14 mouse cellular contexts compared by ENCODE assay signal in genomic region chr6:120055666-120056540, GRCm38 (mm10). TPM values are rescaled to one million over a fixed set of nuclear protein-coding genes. Genes with fewer than 3 reads are reported as not detected.
DNase-seq lines count a peak whose midpoint lies in the region; ATAC-seq lines count a peak whose summit lies in the region.
"Had no signal": no experiment of that assay in that cellular context is flagged by ENCODE, and none has a peak within 500 bp of the region (broad histone marks: within the 10 kb centered on the region; RNA-seq: fewer than 3 reads in every experiment).

No protein-coding gene starts in this region.

- H3K4me1 ChIP-seq in heart, embryonic 10.5 days: no peaks in the 10 kb centered on the region
- H3K4me1 ChIP-seq in neural tube, embryonic 15.5 days: no peaks in the 10 kb centered on the region

- H3K4me2 ChIP-seq in neural tube, embryonic 15.5 days: no peak overlapping the region
- H3K4me2 ChIP-seq: heart, embryonic 13.5 days had no signal

- no peaks in the 10 kb centered on the region for H3K9me3 ChIP-seq in heart, embryonic 10.5 days
- H3K9me3 ChIP-seq in neural tube, embryonic 15.5 days (replicated peaks): no peaks in the 10 kb centered on the region

- H3K9ac ChIP-seq in neural tube, embryonic 15.5 days (replicated peaks): no peak overlapping the region
- H3K9ac ChIP-seq: heart, embryonic 13.5 days had no signal

- peak; percentile 82 for ATAC-seq in inflammation-experienced regulatory T-cells, adult 6 months
- ATAC-seq in neural tube, embryonic 15.5 days (ENCODE audit: low FRiP score): no peak

- DNase-seq in heart, adult 11 months: peak; percentile 95
- DNase-seq in heart, embryonic 10.5 days (ENCODE audit: low spot score): no peak
- DNase-seq in spleen, postnatal 36 days (ENCODE audit: low spot score in 2 of 2): peak; percentile 53 to 64
- no peak for DNase-seq in spleen, postnatal 14 days (ENCODE audit: low spot score in 2 of 2)
- DNase-seq in ovary, adult 18-20 months (ENCODE audit: low spot score): no peak
- DNase-seq in left cerebral cortex, adult 9 months (ENCODE audit: low spot score in 2 of 2): no peak
- DNase-seq: cerebellum, adult 11-12 months; kidney, adult 9 months had no signal

- H3K27ac ChIP-seq in heart, embryonic 10.5 days: no peak overlapping the region
- H3K27ac ChIP-seq in neural tube, embryonic 15.5 days (replicated peaks): no peak overlapping the region
- H3K27ac ChIP-seq: heart, embryonic 13.5 days had no signal

- no peaks in the 10 kb centered on the region for H3K36me3 ChIP-seq in heart, embryonic 10.5 days
- no peaks in the 10 kb centered on the region for H3K36me3 ChIP-seq in neural tube, embryonic 15.5 days
- H3K36me3 ChIP-seq: heart, embryonic 13.5 days had no signal

- no peaks in the 10 kb centered on the region for H3K27me3 ChIP-seq in heart, embryonic 10.5 days (ENCODE audit: insufficient read depth, poor library complexity, severe bottlenecking)
- H3K27me3 ChIP-seq in neural tube, embryonic 15.5 days (replicated peaks): no peaks in the 10 kb centered on the region
- H3K27me3 ChIP-seq: heart, embryonic 13.5 days had no signal

- WGBS in heart, embryonic 10.5 days: 56% methylated on average over 2 of the region's 2 CpGs
- 81% methylated on average over 2 of the region's 2 CpGs for WGBS in neural tube, embryonic 15.5 days

- no peak overlapping the region for H3K4me3 ChIP-seq in heart, embryonic 10.5 days
- H3K4me3 ChIP-seq in neural tube, embryonic 15.5 days (replicated peaks): no peak overlapping the region
- H3K4me3 ChIP-seq: heart, embryonic 13.5 days had no signal

RNA-seq across cellular contexts. Expression of gene Wnk1, which starts 17.4 kb away (rescaled TPM):
- 68.6 and 71.9 TPM in 2 replicates for polyA plus RNA-seq in heart, embryonic 10.5 days (2016; fragmentation: Nextera tagmentation; extraction: Ambion mirVana)
- polyA plus RNA-seq in inflammation-experienced regulatory T-cells, adult 6 months (2017; shearing (Covaris generic)): 100 to 1,000 TPM in 2 of 3 experiments, 10 to 100 TPM in 1; 98.6 to 115 (median 115) TPM
- polyA plus RNA-seq in neural tube, embryonic 15.5 days (2015; fragmentation: Nextera tagmentation; extraction: Ambion mirVana): 51.4 and 52.4 TPM in 2 replicates

RNA-seq across cellular contexts. Expression of gene Ninj2, which starts 37.2 kb away (rescaled TPM):
- polyA plus RNA-seq in heart, embryonic 10.5 days (2016; fragmentation: Nextera tagmentation; extraction: Ambion mirVana): not detected in 2 replicates
- 1 to 10 TPM; 1.4 to 6.8 (median 2.4) TPM for polyA plus RNA-seq in inflammation-experienced regulatory T-cells, adult 6 months (2017; shearing (Covaris generic))
- polyA plus RNA-seq in neural tube, embryonic 15.5 days (2015; fragmentation: Nextera tagmentation; extraction: Ambion mirVana): 0.19 and 0.46 TPM in 2 replicates
- polyA plus RNA-seq: heart, embryonic 13.5 days; limb, embryonic 11.5 days; neural tube, embryonic 11.5 days; small intestine, adult 2 months had no signal

Comparison
In these comparisons a context has a peak if more than half of its experiments do, and no peak if none do; other contexts are left out.
1. DNase-seq: peak in heart, adult 11 months (single experiment) and spleen, postnatal 36 days (2 of 2); none in heart, embryonic 10.5 days (single experiment), spleen, postnatal 14 days (0 of 2), ovary, adult 18-20 months (single experiment) and left cerebral cortex, adult 9 months (0 of 2).